Mouse (Mus musculus) brain, embryonic 14.5 days (tissue): ENCODE data around the gene Catsperd. TPM values are rescaled to one million over a fixed set of nuclear protein-coding genes. Genes with fewer than 3 reads are reported as not detected.

ENCODE experiments used
- DNase-seq: peaks from one replicate; pipeline ENCODE4 v3.0.0-alpha.2; 2011; ENCODE audit warnings: low read depth
- CTCF ChIP-seq: fragments of 200-500 bp; IDR thresholded peaks from 2 replicates; pipeline ENCODE4 v1.5.1; 2012; ENCODE audit warnings: inconsistent platforms, mild to moderate bottlenecking, moderate library complexity, borderline replicate concordance; ENCODE audit not compliant: insufficient read depth, insufficient read length; ENCODE audit errors: extremely low read depth
- POLR2A ChIP-seq: fragments of 200-500 bp; IDR thresholded peaks from 2 replicates; pipeline ENCODE4 v1.6.1; 2012; ENCODE audit warnings: mild to moderate bottlenecking, inconsistent platforms, borderline replicate concordance; ENCODE audit not compliant: poor library complexity, insufficient read depth, insufficient read length, severe bottlenecking; ENCODE audit errors: extremely low read depth
- polyA plus RNA-seq: library from polyadenylated mRNA; depleted of rRNA; stranded (reverse); fragments of >200 nt; gene quantifications from 2 replicates; pipeline ENCODE4 v1.2.3, GENCODE M21; 2012

Catsperd gene
- polyA plus RNA-seq, 1 experiment: 4.0 TPM

GRCm38 (mm10) chr17:56673647-56674416 is 45.9 kb downstream of the Catsperd start:
- TF ChIP-seq POLR2A: no peak
- TF ChIP-seq CTCF: no peak
- peak; percentile 6 for DNase-seq

GRCm38 (mm10) chr17:56681791-56682190 is 53.8 kb downstream of the Catsperd start:
- TF ChIP-seq CTCF (no peak), POLR2A (no peak)
- DNase-seq: no peak

GRCm38 (mm10) chr17:56682880-56683279 is 54.9 kb downstream of the Catsperd start:
- TF ChIP-seq CTCF (no peak), POLR2A (no peak)

GRCm38 (mm10) chr17:56683546-56684140 is 55.7 kb downstream of the Catsperd start:
- no peak for TF ChIP-seq POLR2A
- TF ChIP-seq CTCF: no peak
- DNase-seq: no peak

More at GRCm38 (mm10) chr17:56682880-56683279, 54.9 kb downstream of the Catsperd start:
- DNase-seq: no peak

- TF ChIP-seq CTCF (no peak), POLR2A (no peak)
Observed at GRCm38 (mm10) chr17:56684649-56685048, 56.7 kb downstream of the Catsperd start.

GRCm38 (mm10) chr17:56686801-56687200 is 58.9 kb downstream of the Catsperd start:
- TF ChIP-seq POLR2A (no peak), CTCF (no peak)
- no peak for DNase-seq

More at GRCm38 (mm10) chr17:56684649-56685048, 56.7 kb downstream of the Catsperd start:
- no peak for DNase-seq

GRCm38 (mm10) chr17:56688045-56688444 is 60.1 kb downstream of the Catsperd start:
- TF ChIP-seq CTCF: no peak
- no peak for TF ChIP-seq POLR2A
- no peak for DNase-seq

- TF ChIP-seq CTCF (no peak), POLR2A (no peak)
Observed at GRCm38 (mm10) chr17:56688689-56689088, 60.7 kb downstream of the Catsperd start.

GRCm38 (mm10) chr17:56693395-56693794 is 65.5 kb downstream of the Catsperd start:
- DNase-seq: no peak
- TF ChIP-seq POLR2A (no peak), CTCF (no peak)

More at GRCm38 (mm10) chr17:56688689-56689088, 60.7 kb downstream of the Catsperd start:
- DNase-seq: no peak

GRCm38 (mm10) chr17:56693851-56694310 is 65.9 kb downstream of the Catsperd start:
- peak; percentile 92 for DNase-seq
- no peak for TF ChIP-seq POLR2A
- no peak for TF ChIP-seq CTCF

GRCm38 (mm10) chr17:56700451-56700850 is 72.5 kb downstream of the Catsperd start:
- TF ChIP-seq POLR2A (no peak), CTCF (no peak)
- no peak for DNase-seq
